Mouse (Mus musculus) limb, embryonic 14.5 days (tissue): ENCODE measurements around the gene Krtap9-1. TPM values are rescaled to one million over a fixed set of nuclear protein-coding genes. Genes with fewer than 3 reads are reported as not detected.
"Not testable (repeated sequence)": the region's sequence is repeated elsewhere in the genome, so short reads cannot be mapped to it uniquely, and the experiment has no call there.

ENCODE experiments used
- ATAC-seq: fragments of 200-750 bp; cut with Nextera tagmentation; 2 replicates; pipeline ENCODE4 v1.8.0; 2017; ENCODE audit warnings: low read depth, moderate number of reproducible peaks, moderate TSS enrichment; ENCODE audit not compliant: low FRiP score
- DNase-seq: peaks from one replicate; pipeline ENCODE4 v3.0.0-alpha.2; 2015; ENCODE audit warnings: low spot score
- H3K27ac ChIP-seq: fragments of 300-500 bp; sonication (generic); replicated peaks from 2 replicates; pipeline ENCODE4 v1.5.1; 2014; ENCODE audit warnings: low read depth, mild to moderate bottlenecking, low read length, moderate library complexity, mixed read lengths
- H3K27me3 ChIP-seq: fragments of 300-500 bp; sonication (generic); 2 replicates; pipeline ENCODE4 v1.6.1; 2014; ENCODE audit warnings: low read length, mixed read lengths; ENCODE audit not compliant: control insufficient read depth, insufficient read depth
- H3K36me3 ChIP-seq: fragments of 300-500 bp; sonication (generic); 2 replicates; pipeline ENCODE4 v1.6.1; 2014; ENCODE audit warnings: mild to moderate bottlenecking, low read length, moderate library complexity, mixed read lengths; ENCODE audit not compliant: control insufficient read depth, insufficient read depth
- H3K4me1 ChIP-seq: fragments of 300-500 bp; sonication (generic); 2 replicates; pipeline ENCODE4 v1.6.1; 2014; ENCODE audit warnings: antibody characterized with exemption, low read length, mixed read lengths; ENCODE audit not compliant: control insufficient read depth, insufficient read depth
- H3K4me2 ChIP-seq: fragments of 300-500 bp; sonication (generic); replicated peaks from 2 replicates; pipeline ENCODE4 v1.6.1; 2014; ENCODE audit warnings: low read depth, mild to moderate bottlenecking, low read length, moderate library complexity; ENCODE audit not compliant: severe bottlenecking
- H3K4me3 ChIP-seq: fragments of 300-500 bp; sonication (generic); replicated peaks from 2 replicates; pipeline ENCODE4 v1.5.1; 2014; ENCODE audit warnings: low read length
- H3K9ac ChIP-seq: fragments of 300-500 bp; sonication (generic); 2 replicates; pipeline ENCODE4 v1.6.1; 2014; ENCODE audit warnings: mild to moderate bottlenecking, low read depth, low read length, moderate library complexity; ENCODE audit not compliant: severe bottlenecking
- H3K9me3 ChIP-seq: fragments of 300-500 bp; sonication (generic); 2 replicates; pipeline ENCODE4 v1.6.1; 2016; ENCODE audit warnings: low read length; ENCODE audit not compliant: control insufficient read depth
- POLR2A ChIP-seq: fragments of 200-500 bp; IDR thresholded peaks from 2 replicates; pipeline ENCODE4 v1.8.0; 2012; ENCODE audit warnings: inconsistent platforms, mild to moderate bottlenecking, moderate library complexity, borderline replicate concordance; ENCODE audit not compliant: insufficient read depth, insufficient read length; ENCODE audit errors: extremely low read depth
- WGBS: fragments of 180-500 bp; shearing (Covaris S2); extraction: QIAGEN DNeasy Blood & Tissue Kit; methylation state at CpG from one replicate; pipeline ENCODE4 v1.1.7; 2014; 5-methylcytosine and 5-hydroxymethylcytosine counted together
- polyA plus RNA-seq, 2 experiments: library from polyadenylated mRNA; depleted of rRNA in 1 of 2; stranded (reverse) in 1 of 2; unstranded in 1 of 2; fragments of >200 nt; fragmentation: Nextera tagmentation in 1 of 2; extraction: Ambion mirVana in 1 of 2; gene quantifications; 2 replicates each; pipeline versions ENCODE4 v1.2.1 to v1.2.3; 2012 to 2014

Krtap9-1 gene
- polyA plus RNA-seq, 2 experiments: not detected

DNA sequence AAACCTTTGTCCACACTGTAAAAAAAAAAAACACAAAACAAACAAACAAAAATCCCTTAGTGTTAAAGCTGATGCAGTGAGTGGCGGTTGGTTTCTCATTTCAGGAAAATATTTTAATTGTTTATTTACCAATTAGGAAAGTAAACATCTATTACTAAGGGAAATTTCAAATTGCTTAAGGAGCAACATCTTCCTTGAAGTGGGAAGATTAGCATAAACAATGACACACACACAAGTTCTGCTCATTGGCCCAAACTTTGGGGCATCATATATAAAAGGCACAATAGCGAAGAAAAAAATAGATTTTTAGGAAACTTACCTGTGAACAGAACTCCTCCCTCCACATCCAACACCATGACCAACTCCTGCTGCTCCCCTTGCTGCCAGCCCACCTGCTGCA lies 15.6 kb upstream of the Krtap9-1 start, which contains the start of gene Gm11568:
Gene Gm11568 (plus strand): TSS at position 301 of the 400 bp plus-strand sequence.
- Histone ChIP-seq H3K4me3 (no peak within 1 kb of the TSS), H3K9me3 (no peaks in the 10 kb centered on the region), H3K4me1 (no peaks in the 10 kb centered on the region), H3K36me3 (no peaks in the 10 kb centered on the region), H3K4me2 (no peak within 1 kb of the TSS), H3K9ac (no peak within 1 kb of the TSS), H3K27ac (no peak within 1 kb of the TSS), H3K27me3 (no peaks in the 10 kb centered on the region)
- TF ChIP-seq POLR2A: no peak
- ATAC-seq: no peak
- WGBS: 73% methylated on average over 2 of the region's 2 CpGs
- no peak for DNase-seq

DNA sequence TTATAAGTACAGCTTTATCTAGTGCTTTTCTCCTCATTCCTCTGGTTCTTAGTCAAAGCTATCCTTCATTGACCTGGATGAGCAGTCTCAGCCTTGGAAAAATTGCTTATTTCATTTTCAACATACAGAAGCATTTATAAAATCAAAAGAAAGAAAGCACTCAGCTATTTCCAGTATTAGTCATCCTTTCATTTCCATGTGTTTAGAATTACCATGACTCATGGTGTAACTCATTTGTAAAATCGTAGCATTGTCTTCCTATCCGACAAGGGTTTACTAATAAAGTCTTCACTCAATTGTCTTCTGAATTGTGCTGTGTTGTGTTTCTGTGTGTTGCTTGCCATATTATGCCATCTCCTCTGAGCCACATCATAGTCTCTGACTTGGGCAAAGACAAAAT lies 14.4 kb upstream of the Krtap9-1 start:
- TF ChIP-seq POLR2A: no peak
- no peak for ATAC-seq
- no peaks in the 10 kb centered on the region for H3K4me1 ChIP-seq
- H3K9ac ChIP-seq: no peak overlapping the region
- no peak overlapping the region for H3K27ac ChIP-seq
- no peak overlapping the region for H3K4me3 ChIP-seq
- no peak overlapping the region for H3K4me2 ChIP-seq
- WGBS: 74% methylated on average over 2 of the region's 2 CpGs
- no peaks in the 10 kb centered on the region for H3K27me3 ChIP-seq
- DNase-seq: no peak
- H3K36me3 ChIP-seq: no peaks in the 10 kb centered on the region
- H3K9me3 ChIP-seq: no peaks in the 10 kb centered on the region

DNA sequence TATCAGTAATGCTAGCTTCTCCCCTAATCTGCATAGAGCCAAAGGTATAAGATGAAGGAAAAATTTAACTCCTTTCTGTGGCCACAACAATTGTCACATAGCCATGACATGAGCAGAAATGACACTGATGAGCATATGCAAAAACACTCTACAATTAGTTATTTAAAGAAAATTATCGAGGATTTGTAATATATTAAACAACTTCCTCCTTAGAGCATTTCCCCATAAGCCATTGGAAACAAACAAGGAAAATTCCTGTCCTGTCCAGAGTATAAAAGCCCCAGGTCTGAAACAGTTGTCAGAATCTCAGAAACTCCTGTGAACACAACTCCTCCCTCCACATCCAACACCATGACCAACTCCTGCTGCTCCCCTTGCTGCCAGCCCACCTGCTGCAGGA lies 9.0 kb upstream of the Krtap9-1 start, which contains the start of gene Gm11559:
Gene Gm11559 (plus strand): TSS at position 301 of the 400 bp plus-strand sequence.
- DNase-seq, H3K4me3 ChIP-seq, H3K27ac ChIP-seq, H3K36me3 ChIP-seq, H3K4me1 ChIP-seq, H3K4me2 ChIP-seq, ATAC-seq, H3K9me3 ChIP-seq, H3K27me3 ChIP-seq, H3K9ac ChIP-seq: not testable (repeated sequence)
- 53% methylated on average over 1 of the region's 1 CpGs for WGBS

DNA sequence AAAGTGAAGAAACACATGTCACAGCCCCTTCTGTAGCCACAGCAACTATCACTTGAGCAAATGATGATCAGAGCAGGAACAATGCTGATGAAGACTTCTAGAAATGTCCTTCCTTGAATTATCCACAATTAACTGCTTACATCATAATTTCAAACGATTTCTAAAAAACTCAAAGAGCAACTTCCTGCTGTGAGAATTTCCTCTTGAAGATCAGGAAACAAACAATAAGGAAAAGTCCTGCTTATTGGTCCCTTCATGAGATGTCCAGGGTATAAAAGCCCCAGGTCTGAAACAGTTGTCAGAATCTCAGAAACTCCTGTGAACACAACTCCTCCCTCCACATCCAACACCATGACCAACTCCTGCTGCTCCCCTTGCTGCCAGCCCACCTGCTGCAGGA lies 5.7 kb downstream of the Krtap9-1 start, which contains the start of gene Gm11567:
Gene Gm11567 (plus strand): TSS at position 301 of the 400 bp plus-strand sequence.
- H3K36me3 ChIP-seq, ATAC-seq: not testable (repeated sequence)

DNA sequence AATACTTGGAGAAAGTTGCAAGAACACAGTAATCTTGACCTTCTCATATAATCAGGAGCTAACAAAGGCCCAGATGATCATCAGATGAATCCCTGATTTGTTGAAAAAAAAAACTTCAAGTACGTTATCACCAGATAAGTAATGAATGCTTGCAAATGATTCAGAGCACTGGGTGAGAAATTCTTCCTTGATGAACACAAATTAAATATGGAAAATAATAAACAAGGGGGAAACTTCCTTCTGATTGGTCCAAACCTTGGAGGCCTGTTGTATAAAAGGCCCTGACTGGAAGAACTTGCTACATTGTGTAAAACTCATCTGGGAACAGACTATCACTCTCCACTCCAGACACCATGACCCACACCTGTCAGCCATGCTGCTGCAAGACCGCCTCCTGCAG lies 34.4 kb downstream of the Krtap9-1 start, which contains the start of gene Krtap31-1:
Gene Krtap31-1 (plus strand): TSS at position 301 of the 400 bp plus-strand sequence.
- H3K4me3 ChIP-seq: no peak within 1 kb of the TSS
- no peak within 1 kb of the TSS for H3K4me2 ChIP-seq
- H3K9me3 ChIP-seq: no peaks in the 10 kb centered on the region
- no peaks in the 10 kb centered on the region for H3K4me1 ChIP-seq
- no peak within 1 kb of the TSS for H3K9ac ChIP-seq
- DNase-seq (no peak), ATAC-seq (no peak)
- H3K27me3 ChIP-seq: no peaks in the 10 kb centered on the region
- TF ChIP-seq POLR2A: no peak
- no peaks in the 10 kb centered on the region for H3K36me3 ChIP-seq
- no peak within 1 kb of the TSS for H3K27ac ChIP-seq
- 67% methylated on average over 2 of the region's 2 CpGs for WGBS

More for the DNA sequence above, 5.7 kb downstream of the Krtap9-1 start, which contains the start of gene Gm11567:
- H3K27ac ChIP-seq, H3K4me1 ChIP-seq, H3K4me2 ChIP-seq, H3K9ac ChIP-seq, H3K9me3 ChIP-seq, DNase-seq, H3K4me3 ChIP-seq, H3K27me3 ChIP-seq: not testable (repeated sequence)
- WGBS: 38% methylated on average over 1 of the region's 1 CpGs

DNA sequence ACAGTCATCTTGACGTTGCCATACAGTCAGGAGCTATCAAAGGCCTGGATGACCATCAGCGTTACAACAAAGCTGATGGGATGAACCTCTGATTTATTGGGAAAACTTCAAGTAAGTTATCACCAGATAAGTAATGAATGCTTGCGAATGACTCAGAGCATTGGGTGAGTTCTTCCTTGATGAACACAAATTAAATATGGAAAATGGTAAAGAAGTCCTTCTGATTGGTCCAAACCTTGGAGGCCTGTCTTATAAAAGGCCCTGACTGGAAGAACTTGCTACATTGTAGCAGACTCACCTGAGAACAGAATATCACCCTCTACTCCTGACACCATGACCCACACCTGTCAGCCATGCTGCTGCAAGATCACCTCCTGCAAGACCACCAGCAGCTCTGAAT lies 41.3 kb downstream of the Krtap9-1 start, which contains the start of gene Gm11565:
Gene Gm11565 (plus strand): TSS at position 301 of the 400 bp plus-strand sequence.
- WGBS: 88% methylated on average over 3 of the region's 3 CpGs
- no peak within 1 kb of the TSS for H3K27ac ChIP-seq
- DNase-seq (no peak), ATAC-seq (no peak)
- H3K4me2 ChIP-seq: no peak within 1 kb of the TSS
- no peaks in the 10 kb centered on the region for H3K27me3 ChIP-seq
- no peak within 1 kb of the TSS for H3K9ac ChIP-seq
- no peak for TF ChIP-seq POLR2A
- H3K4me1 ChIP-seq: no peaks in the 10 kb centered on the region
- H3K9me3 ChIP-seq: no peaks in the 10 kb centered on the region
- H3K36me3 ChIP-seq: no peaks in the 10 kb centered on the region
- no peak within 1 kb of the TSS for H3K4me3 ChIP-seq

Other genes starting within 250 kb of the Krtap9-1 start
Only the 30 nearest of the 36 such genes appear.
- not detected in 2 replicates for gene Gm11563, start 214.4 kb upstream of the Krtap9-1 start, polyA plus RNA-seq (2012; rRNA removed)
- gene Gm11563, start 214.4 kb upstream of the Krtap9-1 start, polyA plus RNA-seq (2014; fragmentation: Nextera tagmentation; extraction: Ambion mirVana): not detected in 2 replicates
- gene Krtap4-6, start 207.4 kb upstream of the Krtap9-1 start, polyA plus RNA-seq (2012; rRNA removed): not detected in 2 replicates
- gene Krtap4-6, start 207.4 kb upstream of the Krtap9-1 start, polyA plus RNA-seq (2014; fragmentation: Nextera tagmentation; extraction: Ambion mirVana): not detected in 2 replicates
- gene Gm14190, start 182.6 kb upstream of the Krtap9-1 start, polyA plus RNA-seq (2012; rRNA removed): not detected in 2 replicates
- gene Gm14190, start 182.6 kb upstream of the Krtap9-1 start, polyA plus RNA-seq (2014; fragmentation: Nextera tagmentation; extraction: Ambion mirVana): not detected in 2 replicates
- gene Gm14180, start 139.1 kb upstream of the Krtap9-1 start, polyA plus RNA-seq (2012; rRNA removed): not detected in 2 replicates
- not detected in 2 replicates for gene Gm14180, start 139.1 kb upstream of the Krtap9-1 start, polyA plus RNA-seq (2014; fragmentation: Nextera tagmentation; extraction: Ambion mirVana)
- not detected in 2 replicates for gene Gm11595, start 100.5 kb upstream of the Krtap9-1 start, polyA plus RNA-seq (2012; rRNA removed)
- gene Gm11595, start 100.5 kb upstream of the Krtap9-1 start, polyA plus RNA-seq (2014; fragmentation: Nextera tagmentation; extraction: Ambion mirVana): not detected in 2 replicates
- not detected in 2 replicates for gene Krtap4-8, start 92.7 kb upstream of the Krtap9-1 start, polyA plus RNA-seq (2012; rRNA removed)
- not detected in 2 replicates for gene Krtap4-8, start 92.7 kb upstream of the Krtap9-1 start, polyA plus RNA-seq (2014; fragmentation: Nextera tagmentation; extraction: Ambion mirVana)
- gene Krtap4-9, start 88.2 kb upstream of the Krtap9-1 start, polyA plus RNA-seq (2012; rRNA removed): not detected in 2 replicates
- not detected in 2 replicates for gene Krtap4-9, start 88.2 kb upstream of the Krtap9-1 start, polyA plus RNA-seq (2014; fragmentation: Nextera tagmentation; extraction: Ambion mirVana)
- not detected in 2 replicates for gene Gm11596, start 79.9 kb upstream of the Krtap9-1 start, polyA plus RNA-seq (2012; rRNA removed)
- gene Gm11596, start 79.9 kb upstream of the Krtap9-1 start, polyA plus RNA-seq (2014; fragmentation: Nextera tagmentation; extraction: Ambion mirVana): not detected in 2 replicates
- not detected in 2 replicates for gene Gm11569, start 74.5 kb upstream of the Krtap9-1 start, polyA plus RNA-seq (2012; rRNA removed)
- not detected in 2 replicates for gene Gm11569, start 74.5 kb upstream of the Krtap9-1 start, polyA plus RNA-seq (2014; fragmentation: Nextera tagmentation; extraction: Ambion mirVana)
- not detected in 2 replicates for gene Gm11554, start 68.9 kb upstream of the Krtap9-1 start, polyA plus RNA-seq (2012; rRNA removed)
- gene Gm11554, start 68.9 kb upstream of the Krtap9-1 start, polyA plus RNA-seq (2014; fragmentation: Nextera tagmentation; extraction: Ambion mirVana): not detected in 2 replicates
- gene Krtap4-13, start 63.5 kb upstream of the Krtap9-1 start, polyA plus RNA-seq (2012; rRNA removed): not detected in 2 replicates
- not detected in 2 replicates for gene Krtap4-13, start 63.5 kb upstream of the Krtap9-1 start, polyA plus RNA-seq (2014; fragmentation: Nextera tagmentation; extraction: Ambion mirVana)
- 0.12 TPM in 1 of 2 replicates, not detected in the other for gene Gm11564, start 57.7 kb upstream of the Krtap9-1 start, polyA plus RNA-seq (2012; rRNA removed)
- gene Gm11564, start 57.7 kb upstream of the Krtap9-1 start, polyA plus RNA-seq (2014; fragmentation: Nextera tagmentation; extraction: Ambion mirVana): not detected in 2 replicates
- gene 2300003K06Rik, start 35.3 kb upstream of the Krtap9-1 start, polyA plus RNA-seq (2012; rRNA removed): not detected in 2 replicates
- gene 2300003K06Rik, start 35.3 kb upstream of the Krtap9-1 start, polyA plus RNA-seq (2014; fragmentation: Nextera tagmentation; extraction: Ambion mirVana): not detected in 2 replicates
- gene Krtap4-16, start 21.8 kb upstream of the Krtap9-1 start, polyA plus RNA-seq (2012; rRNA removed): 0.08 TPM in 1 of 2 replicates, not detected in the other
- gene Krtap4-16, start 21.8 kb upstream of the Krtap9-1 start, polyA plus RNA-seq (2014; fragmentation: Nextera tagmentation; extraction: Ambion mirVana): not detected in 2 replicates
- gene Gm11568, start 15.5 kb upstream of the Krtap9-1 start, polyA plus RNA-seq (2012; rRNA removed): not detected in 2 replicates
- not detected in 2 replicates for gene Gm11568, start 15.5 kb upstream of the Krtap9-1 start, polyA plus RNA-seq (2014; fragmentation: Nextera tagmentation; extraction: Ambion mirVana)
- not detected in 2 replicates for gene Gm11559, start 8.9 kb upstream of the Krtap9-1 start, polyA plus RNA-seq (2012; rRNA removed)
- gene Gm11559, start 8.9 kb upstream of the Krtap9-1 start, polyA plus RNA-seq (2014; fragmentation: Nextera tagmentation; extraction: Ambion mirVana): not detected in 2 replicates
- not detected in 2 replicates for gene Gm11567, start 5.8 kb downstream of the Krtap9-1 start, polyA plus RNA-seq (2012; rRNA removed)
- not detected in 2 replicates for gene Gm11567, start 5.8 kb downstream of the Krtap9-1 start, polyA plus RNA-seq (2014; fragmentation: Nextera tagmentation; extraction: Ambion mirVana)
- gene Krtap31-1, start 34.5 kb downstream of the Krtap9-1 start, polyA plus RNA-seq (2012; rRNA removed): not detected in 2 replicates
- not detected in 2 replicates for gene Krtap31-1, start 34.5 kb downstream of the Krtap9-1 start, polyA plus RNA-seq (2014; fragmentation: Nextera tagmentation; extraction: Ambion mirVana)
- not detected in 2 replicates for gene Gm11565, start 41.4 kb downstream of the Krtap9-1 start, polyA plus RNA-seq (2012; rRNA removed)
- not detected in 2 replicates for gene Gm11565, start 41.4 kb downstream of the Krtap9-1 start, polyA plus RNA-seq (2014; fragmentation: Nextera tagmentation; extraction: Ambion mirVana)
- not detected in 2 replicates for gene Krtap31-2, start 62.9 kb downstream of the Krtap9-1 start, polyA plus RNA-seq (2012; rRNA removed)
- gene Krtap31-2, start 62.9 kb downstream of the Krtap9-1 start, polyA plus RNA-seq (2014; fragmentation: Nextera tagmentation; extraction: Ambion mirVana): not detected in 2 replicates
- not detected in 2 replicates for gene Krtap9-5, start 75.1 kb downstream of the Krtap9-1 start, polyA plus RNA-seq (2012; rRNA removed)
- not detected in 2 replicates for gene Krtap9-5, start 75.1 kb downstream of the Krtap9-1 start, polyA plus RNA-seq (2014; fragmentation: Nextera tagmentation; extraction: Ambion mirVana)
- gene Krtap29-1, start 105.7 kb downstream of the Krtap9-1 start, polyA plus RNA-seq (2012; rRNA removed): 0.09 TPM in 1 of 2 replicates, not detected in the other
- gene Krtap29-1, start 105.7 kb downstream of the Krtap9-1 start, polyA plus RNA-seq (2014; fragmentation: Nextera tagmentation; extraction: Ambion mirVana): not detected in 2 replicates
- not detected in 2 replicates for gene Krtap16-1, start 113.2 kb downstream of the Krtap9-1 start, polyA plus RNA-seq (2012; rRNA removed)
- 0.19 TPM in 1 of 2 replicates, not detected in the other for gene Krtap16-1, start 113.2 kb downstream of the Krtap9-1 start, polyA plus RNA-seq (2014; fragmentation: Nextera tagmentation; extraction: Ambion mirVana)
- 0.09 and 0.19 TPM in 2 replicates for gene Krtap17-1, start 120.6 kb downstream of the Krtap9-1 start, polyA plus RNA-seq (2012; rRNA removed)
- gene Krtap17-1, start 120.6 kb downstream of the Krtap9-1 start, polyA plus RNA-seq (2014; fragmentation: Nextera tagmentation; extraction: Ambion mirVana): 0.37 TPM in 1 of 2 replicates, not detected in the other
- gene Krt33a, start 142.8 kb downstream of the Krtap9-1 start, polyA plus RNA-seq (2012; rRNA removed): 0.08 TPM in 1 of 2 replicates, not detected in the other
- gene Krt33a, start 142.8 kb downstream of the Krtap9-1 start, polyA plus RNA-seq (2014; fragmentation: Nextera tagmentation; extraction: Ambion mirVana): 0.15 and 0.29 TPM in 2 replicates
- gene Krt33b, start 156.5 kb downstream of the Krtap9-1 start, polyA plus RNA-seq (2012; rRNA removed): 0.31 and 0.41 TPM in 2 replicates
- 0.17 and 0.54 TPM in 2 replicates for gene Krt33b, start 156.5 kb downstream of the Krtap9-1 start, polyA plus RNA-seq (2014; fragmentation: Nextera tagmentation; extraction: Ambion mirVana)
- gene Krt34, start 168.2 kb downstream of the Krtap9-1 start, polyA plus RNA-seq (2012; rRNA removed): not detected in 2 replicates
- gene Krt34, start 168.2 kb downstream of the Krtap9-1 start, polyA plus RNA-seq (2014; fragmentation: Nextera tagmentation; extraction: Ambion mirVana): 0.11 TPM in 1 of 2 replicates, not detected in the other
- 0.04 and 0.13 TPM in 2 replicates for gene Krt31, start 177.2 kb downstream of the Krtap9-1 start, polyA plus RNA-seq (2012; rRNA removed)
- gene Krt31, start 177.2 kb downstream of the Krtap9-1 start, polyA plus RNA-seq (2014; fragmentation: Nextera tagmentation; extraction: Ambion mirVana): 0.26 TPM in 1 of 2 replicates, not detected in the other
- gene Krt32, start 214.8 kb downstream of the Krtap9-1 start, polyA plus RNA-seq (2012; rRNA removed): 0.10 TPM in 1 of 2 replicates, not detected in the other
- 0.40 TPM in 1 of 2 replicates, not detected in the other for gene Krt32, start 214.8 kb downstream of the Krtap9-1 start, polyA plus RNA-seq (2014; fragmentation: Nextera tagmentation; extraction: Ambion mirVana)
- 1.7 and 2.9 TPM in 2 replicates for gene Krt35, start 222.9 kb downstream of the Krtap9-1 start, polyA plus RNA-seq (2012; rRNA removed)
- gene Krt35, start 222.9 kb downstream of the Krtap9-1 start, polyA plus RNA-seq (2014; fragmentation: Nextera tagmentation; extraction: Ambion mirVana): 7.0 and 7.2 TPM in 2 replicates